Mouse (Mus musculus) spleen, embryonic (tissue): ENCODE results near the gene Ppp1r13b.

Source experiments
- CTCF ChIA-PET: fragments of 350-600 bp; sonication (Branson Sonifier 250); formaldehyde crosslinking; loops from one replicate; lab custom pipeline; 2022; lab: Charles Lee

The Ppp1r13b gene

GRCm38 (mm10) chr12:111907970-111908681, at the start of gene Ppp1r13b:
TSS of gene Ppp1r13b (minus strand) at chr12:111908110.
- CTCF ChIA-PET: no interaction called here

DNA sequence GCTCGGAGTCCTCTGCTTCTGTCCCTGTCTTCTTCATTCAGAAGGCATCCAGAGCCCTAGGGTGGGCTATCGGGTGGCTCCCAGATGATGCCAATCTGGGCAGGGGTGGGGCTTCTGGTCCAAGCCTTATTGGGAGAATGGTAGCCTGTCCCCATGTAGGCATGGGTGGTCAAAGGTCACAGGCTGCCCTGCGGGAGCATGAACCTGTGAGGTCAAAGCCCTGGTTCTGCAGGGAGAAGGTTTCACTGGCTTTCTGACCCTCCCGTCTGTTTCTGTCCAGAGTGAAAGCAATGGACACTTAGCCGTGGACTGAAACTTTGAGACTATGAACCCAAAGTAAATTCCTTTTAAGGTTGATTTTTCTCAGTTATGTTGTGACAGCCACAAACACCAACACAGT, 48.3 kb upstream of the Ppp1r13b start:
- CTCF ChIA-PET: no interaction called here

DNA sequence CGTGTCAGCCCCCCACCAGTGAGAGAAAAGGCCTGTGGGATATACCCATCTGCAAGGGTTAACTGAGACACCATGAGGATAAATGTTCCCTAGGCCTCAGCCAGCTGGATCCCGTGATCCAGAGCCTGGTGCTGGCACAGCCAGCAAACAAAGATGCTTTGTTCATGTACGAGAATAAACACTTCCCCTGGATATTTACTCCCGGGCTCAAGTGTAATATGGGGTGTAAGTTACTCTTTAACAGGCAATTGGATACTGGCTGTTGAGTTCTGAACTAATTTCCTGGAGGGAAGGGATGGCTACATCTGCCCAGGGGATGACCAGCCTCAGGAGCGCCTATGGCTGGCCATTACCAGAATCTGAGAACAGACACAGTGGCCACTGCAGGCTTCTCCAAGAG, 43.8 kb upstream of the Ppp1r13b start:
- CTCF ChIA-PET: no interaction called here

GRCm38 (mm10) chr12:111950486-111950885, 42.6 kb upstream of the Ppp1r13b start:
- CTCF ChIA-PET: no interaction called here

DNA sequence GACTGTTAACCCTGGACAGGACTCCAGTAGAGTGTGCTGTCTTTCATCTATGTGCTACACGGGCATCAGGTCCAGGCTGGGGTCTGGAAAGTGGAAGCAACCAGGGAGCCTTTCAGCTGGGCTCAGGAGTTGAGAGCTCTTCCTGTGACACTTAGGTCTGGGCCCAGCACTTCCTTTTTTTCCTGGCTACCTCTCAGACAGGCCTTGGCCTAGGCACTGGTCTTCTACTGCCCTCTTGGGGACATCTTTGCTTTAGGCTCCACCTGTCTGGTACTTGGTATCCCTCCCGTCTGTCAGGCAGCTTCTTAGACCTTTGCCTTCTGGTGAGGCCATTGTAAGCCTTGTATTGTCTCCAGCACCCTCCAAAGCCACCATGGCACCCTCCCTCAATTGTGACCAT, 38.8 kb upstream of the Ppp1r13b start:
- CTCF ChIA-PET: interaction anchor here (0.5 to 1.0 kb wide), 2 partner anchors 65 to 69 kb away, joined by 3 to 5 read pairs; no protein-coding TSS in a partner anchor

- CTCF ChIA-PET: interaction anchor here (0.5 to 1.0 kb wide), 2 partner anchors 64 to 68 kb away, joined by 3 to 5 read pairs; no protein-coding TSS in a partner anchor
Observed at GRCm38 (mm10) chr12:111945765-111946655, 38.1 kb upstream of the Ppp1r13b start.

- CTCF ChIA-PET: no interaction called here
Observed at GRCm38 (mm10) chr12:111945115-111945514, 37.2 kb upstream of the Ppp1r13b start.

GRCm38 (mm10) chr12:111944065-111944987, 36.4 kb upstream of the Ppp1r13b start:
- CTCF ChIA-PET: interaction anchor here (0.6 kb wide), 1 partner anchor 288 kb away, joined by 5 read pairs; no protein-coding TSS in a partner anchor

DNA sequence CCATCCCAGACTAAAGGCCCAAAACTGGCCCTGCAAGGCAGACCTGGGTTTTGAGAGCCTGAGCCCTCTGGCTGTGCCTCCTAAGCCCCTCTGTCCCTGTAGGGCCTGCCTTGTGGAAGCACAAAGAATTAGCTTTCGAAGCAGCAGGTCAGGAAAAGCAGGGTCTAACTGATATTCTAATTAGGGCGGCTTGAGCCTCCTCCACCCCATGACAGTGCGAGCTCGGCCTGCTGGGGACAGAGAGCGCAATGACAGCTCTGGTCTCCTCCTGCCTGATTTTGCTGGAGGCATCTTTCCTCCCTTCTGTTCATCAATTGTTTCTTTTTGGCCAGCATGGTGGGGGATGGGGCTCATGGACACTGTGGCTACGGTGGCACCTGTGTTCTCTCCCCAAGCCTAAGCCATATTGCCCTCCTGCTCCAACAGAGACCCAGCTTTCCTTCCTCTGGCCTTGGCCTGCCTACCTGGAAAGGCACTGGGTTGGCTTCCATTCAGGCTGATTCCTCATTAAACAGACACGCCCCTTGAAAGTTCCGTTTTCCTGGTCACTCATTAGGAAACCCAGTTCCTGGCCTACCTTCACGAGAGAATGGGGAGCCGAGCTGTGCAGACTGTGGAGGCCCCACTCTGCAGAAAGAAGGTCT, 35.6 kb upstream of the Ppp1r13b start:
- CTCF ChIA-PET: no interaction called here

DNA sequence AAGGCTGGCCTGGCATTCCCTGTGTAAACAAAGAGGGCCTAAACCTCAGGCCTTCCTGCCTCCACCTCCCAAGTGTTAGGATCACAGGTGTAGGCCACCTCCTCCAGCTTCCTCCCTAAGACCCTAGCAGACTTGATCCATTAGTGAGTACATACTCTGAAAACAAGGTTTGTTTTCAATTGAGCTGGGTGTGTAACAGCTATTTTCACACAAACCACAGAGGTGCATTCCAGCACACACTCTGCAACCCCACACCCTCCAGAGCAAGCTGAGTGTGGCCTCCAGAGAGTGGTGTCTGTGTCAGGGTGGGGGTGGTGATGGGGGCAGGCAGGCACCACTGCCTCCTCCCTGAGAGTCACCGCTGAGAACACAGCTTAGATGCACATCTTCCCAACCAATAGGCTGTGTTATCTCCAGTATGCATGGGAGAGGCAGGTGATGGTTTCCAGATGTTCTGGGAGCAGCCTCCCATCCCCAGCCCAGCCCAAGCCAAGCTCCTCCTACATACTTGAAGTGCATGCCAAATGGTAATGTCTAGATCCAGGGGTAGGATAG, 30.8 kb upstream of the Ppp1r13b start:
- CTCF ChIA-PET: no interaction called here

GRCm38 (mm10) chr12:111936706-111937550, 29.0 kb upstream of the Ppp1r13b start:
- CTCF ChIA-PET: no interaction called here

- CTCF ChIA-PET: no interaction called here
Observed at GRCm38 (mm10) chr12:111933971-111934370, 26.1 kb upstream of the Ppp1r13b start.

DNA sequence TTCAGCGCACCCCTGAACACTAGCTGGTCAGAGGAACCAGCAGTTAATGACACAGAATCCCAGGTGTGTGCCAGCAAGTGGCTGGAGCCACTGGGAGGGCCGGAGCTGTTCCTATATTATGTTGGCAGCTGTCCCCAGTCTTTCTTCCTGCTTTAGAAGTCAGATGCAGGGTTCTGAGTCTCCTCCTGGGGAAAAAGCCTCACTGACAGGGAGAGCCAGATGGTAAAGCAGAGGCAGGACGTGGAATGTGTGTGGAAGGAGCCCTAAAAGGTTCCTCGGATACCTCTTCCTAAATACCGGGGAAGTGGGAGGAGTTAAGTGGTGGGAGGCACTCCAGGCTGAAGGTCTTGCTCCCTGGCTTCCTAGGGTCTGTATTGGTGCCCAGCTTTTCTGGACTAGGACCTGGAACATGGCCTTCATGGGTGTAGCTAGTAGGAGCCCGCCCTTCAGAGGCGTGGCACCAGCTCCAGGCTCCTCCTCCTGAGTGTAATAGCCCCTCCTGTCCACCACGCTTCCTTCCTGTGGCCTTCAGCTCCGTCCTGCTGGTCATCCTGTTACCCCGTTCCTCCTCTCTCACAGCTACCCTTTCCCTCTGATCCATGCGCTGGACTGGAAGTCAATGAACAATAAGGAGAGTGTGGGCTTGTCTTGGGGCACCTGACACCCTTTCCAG, 25.3 kb upstream of the Ppp1r13b start:
- CTCF ChIA-PET: no interaction called here

GRCm38 (mm10) chr12:111932513-111932912, 24.6 kb upstream of the Ppp1r13b start:
- CTCF ChIA-PET: no interaction called here

DNA sequence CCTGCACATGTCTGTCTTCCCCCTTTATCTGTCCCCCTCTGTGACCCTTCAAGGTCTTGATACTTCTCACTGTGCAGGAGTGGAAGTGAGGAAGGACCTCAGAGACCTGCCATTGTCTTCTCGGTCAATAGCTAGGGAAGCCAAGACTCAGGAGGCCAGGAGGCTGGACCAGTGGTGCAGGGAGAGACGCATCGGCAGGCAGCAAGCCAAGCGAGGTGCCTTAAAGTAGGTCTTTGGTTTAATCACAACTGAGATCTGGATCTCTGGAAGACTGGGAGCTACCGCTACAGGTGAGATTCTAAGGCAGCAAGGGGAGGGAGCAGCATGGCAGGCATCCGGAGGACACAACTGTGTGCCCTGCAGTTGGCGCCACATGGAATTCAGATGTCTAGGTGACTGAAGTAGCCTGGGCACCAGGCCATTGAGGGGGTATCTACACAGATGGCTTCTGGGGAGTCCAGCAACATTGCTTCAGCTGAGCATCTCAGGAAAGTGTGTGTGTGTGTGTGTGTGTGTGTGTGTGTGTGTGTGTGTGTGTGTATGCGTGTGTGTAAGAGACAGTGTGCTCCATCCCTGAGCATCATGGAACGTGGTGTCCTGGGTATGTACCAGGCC, 23.6 kb upstream of the Ppp1r13b start:
- CTCF ChIA-PET: no interaction called here

DNA sequence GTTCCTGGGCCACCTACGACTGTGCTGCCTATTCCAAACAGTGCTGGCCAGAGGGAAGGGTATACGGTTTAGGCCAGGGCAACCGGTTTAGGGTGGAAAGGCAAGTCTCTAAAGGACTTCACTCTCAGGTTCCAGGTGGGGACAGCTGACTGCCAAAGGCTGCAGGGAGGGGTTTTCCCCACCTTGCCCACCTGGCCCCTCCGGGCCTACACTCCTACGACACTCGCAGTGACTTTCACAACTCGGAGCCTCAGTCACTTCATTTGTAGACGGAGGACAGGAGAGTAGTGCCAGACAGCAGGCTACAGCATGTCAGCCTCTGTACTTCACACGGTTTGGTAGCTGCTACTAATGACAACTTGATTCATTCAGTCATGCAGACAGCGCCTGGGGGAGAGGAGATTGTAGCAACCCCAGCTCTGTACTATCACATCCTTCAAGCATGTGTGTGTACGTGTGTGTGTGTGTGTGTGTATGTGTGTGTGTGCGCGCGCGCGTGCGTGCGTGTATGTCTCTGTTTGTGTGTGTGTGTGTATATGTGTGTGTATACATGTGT, 20.6 kb upstream of the Ppp1r13b start:
- CTCF ChIA-PET: no interaction called here

GRCm38 (mm10) chr12:111927338-111927737, 19.4 kb upstream of the Ppp1r13b start:
- CTCF ChIA-PET: no interaction called here

GRCm38 (mm10) chr12:111923117-111923516, 15.2 kb upstream of the Ppp1r13b start:
- CTCF ChIA-PET: no interaction called here
